ENCODE assay signal across 26 mouse cellular contexts in the genomic region with DNA sequence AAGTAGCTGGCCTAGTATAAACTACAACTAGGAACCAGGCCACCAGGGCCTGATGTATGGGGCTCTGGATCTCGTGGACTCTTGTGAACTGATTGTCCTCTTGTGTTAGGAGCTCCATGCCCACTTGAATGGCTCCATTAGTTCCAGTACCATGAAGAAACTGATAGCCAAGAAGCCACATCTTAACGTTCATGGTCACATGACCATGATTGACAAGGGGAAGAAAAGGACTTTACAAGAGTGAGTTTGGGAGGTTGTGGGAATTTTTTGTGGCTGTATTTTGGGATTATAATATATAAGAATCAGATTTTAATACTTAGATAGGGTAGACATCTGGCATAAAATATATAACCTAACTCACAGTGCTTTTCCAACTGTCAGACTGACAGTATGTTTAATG. TPM values are rescaled to one million over a fixed set of nuclear protein-coding genes. Genes with fewer than 3 reads are reported as not detected.
"Had no signal": no experiment of that assay in that cellular context is flagged by ENCODE, and none has a peak within 500 bp of the region (broad histone marks: within the 10 kb centered on the region; RNA-seq: fewer than 3 reads in every experiment).

No protein-coding gene starts in this region.

- H3K27ac ChIP-seq: kidney, postnatal 0 days; left cerebral cortex, adult 2 months; liver, embryonic 13.5 days; midbrain, embryonic 12.5 days; midbrain, embryonic 15.5 days; neural tube, embryonic 12.5 days; neural tube, embryonic 15.5 days; stomach, postnatal 0 days had no signal

- H3K9ac ChIP-seq: lung, embryonic 14.5 days; midbrain, embryonic 12.5 days; midbrain, embryonic 15.5 days; neural tube, embryonic 12.5 days; neural tube, embryonic 15.5 days had no signal

- H3K27me3 ChIP-seq: liver, embryonic 13.5 days; midbrain, embryonic 12.5 days; midbrain, embryonic 15.5 days; neural tube, embryonic 12.5 days; neural tube, embryonic 15.5 days had no signal

- H3K4me3 ChIP-seq: left cerebral cortex, adult 2 months; liver, embryonic 13.5 days; midbrain, embryonic 12.5 days; midbrain, embryonic 15.5 days; neural tube, embryonic 12.5 days; neural tube, embryonic 15.5 days had no signal

- ATAC-seq: lung, postnatal 0 days; midbrain, embryonic 15.5 days had no signal

- H3K9me3 ChIP-seq: liver, embryonic 13.5 days; midbrain, embryonic 12.5 days; midbrain, embryonic 15.5 days; neural tube, embryonic 12.5 days; neural tube, embryonic 15.5 days had no signal

- DNase-seq: kidney, adult 9 months; kidney, postnatal 25 days; layer of hippocampus, postnatal 36 days; liver, embryonic 13.5 days; lung, embryonic 14.5 days; right cerebral cortex, adult 18-20 months; right cerebral cortex, postnatal 14 days; right cerebral cortex, postnatal 4 days; thymus, adult 2 months; thymus, postnatal 25 days had no signal

- H3K4me2 ChIP-seq: lung, embryonic 14.5 days; midbrain, embryonic 12.5 days; midbrain, embryonic 15.5 days; neural tube, embryonic 12.5 days; neural tube, embryonic 15.5 days had no signal

RNA-seq across cellular contexts. Expression of a gene that starts 32.8 kb away (rescaled TPM):
- total RNA-seq: left cerebral cortex, postnatal 10 days; megakaryocyte, adult 5-6 weeks had no signal
- polyA plus RNA-seq: large intestine, adult 2 months; limb, embryonic 11.5 days; liver, adult 2 months; liver, embryonic 13.5 days; liver, embryonic 16.5 days; lung, embryonic 14.5 days; lung, postnatal 0 days; macrophage; midbrain, embryonic 12.5 days; midbrain, embryonic 15.5 days; neural tube, embryonic 12.5 days; neural tube, embryonic 15.5 days; stomach, embryonic 14.5 days; stomach, postnatal 0 days had no signal
